Mouse (Mus musculus): Measurements from ENCODE around the gene Pcnp.

DNA sequence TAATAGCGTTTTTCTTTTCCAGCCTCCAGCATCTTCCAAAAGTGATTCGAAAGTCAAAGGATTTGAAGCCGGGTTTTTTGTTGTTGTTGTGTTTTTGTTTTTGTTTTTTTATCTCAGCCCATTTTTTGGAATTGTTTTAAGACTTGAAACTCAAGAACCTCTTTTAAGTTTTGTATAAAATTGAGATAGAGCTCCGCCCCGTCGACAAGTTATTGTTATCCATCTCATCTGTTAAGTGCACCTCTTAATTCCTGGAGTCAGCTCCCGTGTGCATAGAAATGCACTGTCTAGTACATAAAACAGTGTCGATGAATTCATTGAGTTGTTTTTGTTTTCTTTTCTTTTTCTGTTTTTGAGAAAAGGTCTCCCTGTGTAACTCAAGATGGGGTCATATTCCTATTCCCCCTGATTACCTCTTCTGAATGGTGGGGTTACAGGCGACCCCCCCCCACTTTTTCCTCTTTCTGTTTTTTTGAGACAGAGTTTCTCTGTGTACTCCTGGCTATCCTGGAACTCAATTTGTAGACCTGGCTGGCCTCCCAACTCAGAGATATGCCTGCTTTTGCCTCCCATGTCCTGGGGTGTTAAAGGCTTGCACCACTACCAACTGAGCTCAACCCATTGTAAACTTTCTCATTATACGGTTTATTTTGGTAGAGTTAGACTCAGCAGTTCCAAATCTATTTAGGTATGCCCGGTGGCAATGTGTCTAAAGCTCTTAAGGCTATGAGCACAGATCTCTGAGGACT is 46.8 kb upstream of the Pcnp start:
- TF ChIP-seq MYC (IDR thresholded peaks at IDR 0.05; ENCODE audit: low read depth, low read length), result no peak
- TF ChIP-seq UBTF (IDR thresholded peaks at IDR 0.05; ENCODE audit: borderline replicate concordance, insufficient read depth, low read depth, low read length), result no peak
- TF ChIP-seq CTCF (IDR thresholded peaks at IDR 0.05 in 2 of 3, conservative IDR thresholded peaks at IDR 0.05 in 1 of 3; ENCODE audit: control insufficient read depth in 1 of 3, insufficient read depth in 1 of 3, low read depth in 2 of 3, low read length in 3 of 3, poor library complexity in 1 of 3, severe bottlenecking in 1 of 3), result no peak
- TF ChIP-seq EP300 (IDR thresholded peaks at IDR 0.05; ENCODE audit: low read depth in 1 of 2, low read length in 2 of 2), result no peak
- TF ChIP-seq MAFK (IDR thresholded peaks at IDR 0.05; ENCODE audit: borderline replicate concordance, low read depth, low read length), result no peak
- TF ChIP-seq GATA1 (IDR thresholded peaks at IDR 0.05; ENCODE audit: low read depth, low read length), result no peak
- TF ChIP-seq POLR2AphosphoS5 (IDR thresholded peaks at IDR 0.05; ENCODE audit: borderline replicate concordance, low read depth, low read length), result no peak

Measured in MEL (cell line).